Mouse (Mus musculus) frontal cortex, postnatal 36 days (tissue): ENCODE results near the gene Spin2f.
"Not testable (repeated sequence)": the region's sequence is repeated elsewhere in the genome, so short reads cannot be mapped to it uniquely, and the experiment has no call there.

Experiments used
- DNase-seq, 2 experiments: peaks; one replicate each; pipeline ENCODE4 v3.0.0; 2022; ENCODE audit warnings: low spot score in 2 of 2

The Spin2f gene

DNA sequence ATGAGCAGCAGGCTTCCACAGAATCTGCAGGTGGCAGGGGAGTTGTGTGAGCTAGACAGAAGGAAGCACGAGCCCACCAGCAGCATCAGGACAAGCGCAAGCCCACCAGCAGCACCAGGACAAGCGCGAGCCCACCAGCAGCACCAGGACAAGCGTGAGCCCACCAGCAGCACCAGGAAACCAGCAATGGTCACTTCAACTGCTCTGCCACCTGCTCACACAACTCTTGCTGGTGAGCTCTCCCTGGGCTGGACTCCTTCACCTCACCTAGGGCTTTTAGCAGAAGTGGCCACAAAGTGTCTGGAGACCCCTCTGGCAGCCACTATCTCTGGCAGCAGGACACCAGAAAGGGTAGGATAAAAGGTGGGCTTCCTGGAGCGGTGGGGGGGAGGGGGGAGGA, at the start of gene Spin2f:
Gene Spin2f (plus strand): TSS at position 301 of the 400 bp plus-strand sequence.
- DNase-seq, result not testable (repeated sequence)

DNA sequence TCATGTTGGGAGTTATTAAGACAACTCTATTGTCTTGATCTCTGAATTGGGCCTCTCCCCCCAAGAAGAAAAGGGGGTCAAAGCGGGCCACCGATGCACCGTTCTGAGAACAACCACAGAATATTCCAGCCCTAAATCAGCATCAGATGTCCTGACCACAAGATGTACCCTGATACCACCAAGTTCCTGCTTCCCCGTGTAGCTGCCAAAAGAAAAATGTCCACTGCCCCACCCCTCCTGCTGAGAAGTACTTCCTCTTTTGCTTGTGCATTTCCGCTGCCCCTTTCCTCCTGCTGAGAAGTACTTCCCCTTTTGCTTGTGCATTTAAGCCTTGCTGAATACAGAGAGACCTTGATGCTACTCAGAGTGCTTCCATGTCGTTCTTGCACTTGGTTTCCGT, 41.6 kb upstream of the Spin2f start:
- DNase-seq, result not testable (repeated sequence)

DNA sequence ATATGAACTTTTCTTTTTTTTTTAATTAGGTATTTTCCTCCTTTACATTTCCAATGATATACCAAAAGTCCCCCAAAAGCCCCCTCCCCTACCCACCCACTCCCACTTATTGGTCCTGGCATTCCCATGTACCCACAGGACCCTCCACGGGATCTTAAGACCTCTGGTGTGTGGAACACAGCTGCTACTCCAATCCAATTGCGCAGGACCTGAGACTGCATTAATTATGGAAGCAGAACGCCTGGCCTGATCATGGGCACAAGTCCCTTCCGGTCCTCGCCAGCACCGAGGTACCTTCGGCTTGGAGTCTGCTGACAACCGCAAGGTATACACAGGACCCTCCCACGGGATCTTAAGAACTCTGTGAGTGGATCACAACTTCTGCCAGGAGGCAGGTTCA, 30.2 kb upstream of the Spin2f start:
- DNase-seq, result not testable (repeated sequence)

DNA sequence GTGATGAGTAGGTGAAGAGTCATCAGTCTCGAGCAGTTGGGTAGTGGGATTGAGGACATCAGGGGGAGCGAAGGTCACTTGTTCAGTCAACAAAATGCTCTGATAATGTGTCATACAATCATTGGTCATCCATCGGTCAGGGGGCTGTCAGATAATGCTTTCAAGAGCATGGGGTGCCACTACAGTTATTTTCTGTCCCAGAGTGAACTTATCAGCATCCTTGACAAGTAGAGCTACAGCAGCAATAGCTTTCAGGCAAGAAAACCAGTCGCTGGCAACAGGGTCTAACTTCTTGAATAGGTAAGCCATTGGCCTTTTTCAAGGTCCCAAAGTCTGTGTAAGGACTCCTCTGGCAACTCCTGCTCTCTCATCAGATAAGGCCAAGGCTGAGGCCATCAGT, 18.6 kb upstream of the Spin2f start:
- DNase-seq, result not testable (repeated sequence)

DNA sequence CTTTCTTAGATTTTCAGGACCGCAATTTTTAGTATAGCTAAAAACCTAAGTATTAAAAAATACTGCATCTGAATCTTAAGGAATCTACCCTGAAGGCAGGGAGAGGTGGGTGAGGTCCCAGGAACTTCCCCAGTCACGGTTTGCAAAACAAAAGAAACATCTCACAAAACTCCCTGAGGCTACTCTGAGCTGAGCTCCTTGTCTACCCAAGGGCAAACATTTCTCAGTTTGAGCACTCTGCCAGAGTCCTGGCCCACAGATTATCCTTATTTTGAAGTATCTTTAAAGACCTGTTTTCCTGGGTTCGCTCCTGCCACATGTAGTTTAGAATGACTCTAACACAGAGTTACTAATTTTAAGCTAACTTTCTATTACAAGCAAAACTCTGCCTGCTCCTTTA, 11.9 kb upstream of the Spin2f start:
- not testable (repeated sequence) for DNase-seq
